Mouse (Mus musculus) left cerebral cortex, adult 9 months (tissue): ENCODE measurements around the gene Elovl2.
"Not testable (repeated sequence)": the region's sequence is repeated elsewhere in the genome, so short reads cannot be mapped to it uniquely, and the experiment has no call there.

Experiments
- DNase-seq, 2 experiments: peaks; one replicate each; pipeline ENCODE4 v3.0.0; 2022; ENCODE audit warnings: low spot score in 2 of 2

The Elovl2 gene

GRCm38 (mm10) chr13:41235181-41235580, 15.0 kb upstream of the Elovl2 start:
- no peak for DNase-seq

GRCm38 (mm10) chr13:41233241-41233640, 13.0 kb upstream of the Elovl2 start:
- no peak for DNase-seq

GRCm38 (mm10) chr13:41232209-41232608, 12.0 kb upstream of the Elovl2 start:
- no peak for DNase-seq

GRCm38 (mm10) chr13:41231389-41231983, 11.3 kb upstream of the Elovl2 start:
- no peak for DNase-seq

GRCm38 (mm10) chr13:41230256-41230655, 10.1 kb upstream of the Elovl2 start:
- DNase-seq, result no peak

- DNase-seq, result no peak
These were observed 7.9 kb upstream of the Elovl2 start for GRCm38 (mm10) chr13:41228060-41228459.

GRCm38 (mm10) chr13:41226513-41226912, 6.3 kb upstream of the Elovl2 start:
- DNase-seq, result no peak

- peak in 1 of 2 experiments; percentile 29 for DNase-seq
These were observed 410 bp downstream of the Elovl2 start for GRCm38 (mm10) chr13:41219687-41220303.

- DNase-seq, result no peak
These were observed 1.1 kb downstream of the Elovl2 start for GRCm38 (mm10) chr13:41219056-41219455.

- no peak for DNase-seq
These were observed 4.0 kb downstream of the Elovl2 start for GRCm38 (mm10) chr13:41216236-41216635.

- DNase-seq, result no peak
These were observed 4.5 kb downstream of the Elovl2 start for GRCm38 (mm10) chr13:41215669-41216068.

GRCm38 (mm10) chr13:41212558-41213322, 7.5 kb downstream of the Elovl2 start:
- no peak for DNase-seq

GRCm38 (mm10) chr13:41211276-41211675, 8.9 kb downstream of the Elovl2 start:
- no peak for DNase-seq

GRCm38 (mm10) chr13:41206241-41206640, 14.0 kb downstream of the Elovl2 start:
- DNase-seq, result peak in 1 of 2 experiments; percentile 50

- DNase-seq, result not testable (repeated sequence)
These were observed 14.6 kb downstream of the Elovl2 start for GRCm38 (mm10) chr13:41205568-41205967.

- no peak for DNase-seq
These were observed 16.5 kb downstream of the Elovl2 start for GRCm38 (mm10) chr13:41203691-41204090.

- peak in 1 of 2 experiments; percentile 5 for DNase-seq
These were observed 16.9 kb downstream of the Elovl2 start for GRCm38 (mm10) chr13:41203289-41203688.

GRCm38 (mm10) chr13:41200861-41201260, 19.3 kb downstream of the Elovl2 start:
- peak in 1 of 2 experiments; percentile 10 for DNase-seq

GRCm38 (mm10) chr13:41195640-41196333, 24.4 kb downstream of the Elovl2 start:
- DNase-seq, result no peak

- DNase-seq, result no peak
These were observed 32.3 kb downstream of the Elovl2 start for GRCm38 (mm10) chr13:41187886-41188285.

GRCm38 (mm10) chr13:41158426-41158825, 61.8 kb downstream of the Elovl2 start:
- DNase-seq, result no peak

GRCm38 (mm10) chr13:41153146-41153545, 67.1 kb downstream of the Elovl2 start:
- DNase-seq, result no peak
